Mouse (Mus musculus) midbrain, embryonic 14.5 days (tissue): ENCODE measurements around the gene Kcng3. TPM values are rescaled to one million over a fixed set of nuclear protein-coding genes. Genes with fewer than 3 reads are reported as not detected.

Experiments used
- ATAC-seq: fragments of 200-750 bp; cut with Nextera tagmentation; 2 replicates; pipeline ENCODE4 v1.8.0; 2017; ENCODE audit warnings: moderate number of reproducible peaks, moderate library complexity; ENCODE audit not compliant: low FRiP score, low TSS enrichment
- DNase-seq: peaks from one replicate; pipeline ENCODE4 v3.0.0-alpha.2; 2015
- H3K27ac ChIP-seq: fragments of 300-500 bp; sonication (generic); replicated peaks from 2 replicates; pipeline ENCODE4 v1.5.1; 2014; ENCODE audit warnings: mild to moderate bottlenecking, low read depth, low read length, moderate library complexity
- H3K27me3 ChIP-seq: fragments of 300-500 bp; sonication (generic); 2 replicates; pipeline ENCODE4 v1.6.1; 2014; ENCODE audit warnings: low read length, control low read depth, mixed read lengths; ENCODE audit not compliant: control insufficient read depth, insufficient read depth
- H3K36me3 ChIP-seq: fragments of 300-500 bp; sonication (generic); 2 replicates; pipeline ENCODE4 v1.6.1; 2014; ENCODE audit warnings: low read length, control low read depth; ENCODE audit not compliant: control insufficient read depth, insufficient read depth
- H3K4me1 ChIP-seq: fragments of 300-500 bp; sonication (generic); 2 replicates; pipeline ENCODE4 v1.6.1; 2014; ENCODE audit warnings: mild to moderate bottlenecking, antibody characterized with exemption, low read length, control low read depth; ENCODE audit not compliant: control insufficient read depth, insufficient read depth
- H3K4me2 ChIP-seq: fragments of 300-500 bp; sonication (generic); 2 replicates; pipeline ENCODE4 v1.6.1; 2014; ENCODE audit warnings: mild to moderate bottlenecking, low read length, moderate library complexity
- H3K4me3 ChIP-seq: fragments of 300-500 bp; sonication (generic); replicated peaks from 2 replicates; pipeline ENCODE4 v1.5.1; 2014; ENCODE audit warnings: low read depth, low read length
- H3K9ac ChIP-seq: fragments of 300-500 bp; sonication (generic); replicated peaks from 2 replicates; pipeline ENCODE4 v1.6.1; 2014; ENCODE audit warnings: mild to moderate bottlenecking, low read length, moderate library complexity
- H3K9me3 ChIP-seq: fragments of 300-500 bp; sonication (generic); 2 replicates; pipeline ENCODE4 v1.6.1; 2016; ENCODE audit warnings: low read length, control low read depth, mixed read lengths; ENCODE audit not compliant: control insufficient read depth
- WGBS: fragments of 180-500 bp; shearing (Covaris S2); extraction: QIAGEN DNeasy Blood & Tissue Kit; methylation state at CpG from one replicate; pipeline ENCODE4 v1.1.7; 2014; 5-methylcytosine and 5-hydroxymethylcytosine counted together
- polyA plus RNA-seq: library from polyadenylated mRNA; unstranded; fragments of >200 nt; fragmentation: Nextera tagmentation; extraction: Ambion mirVana; gene quantifications from 2 replicates; pipeline ENCODE4 v1.2.1, GENCODE M21; 2014

Kcng3 gene
- polyA plus RNA-seq, 1 experiment from 2014 or later = not detected

- ATAC-seq (no peak), DNase-seq (no peak)
- H3K4me3 ChIP-seq = no peak overlapping the region
- H3K36me3 ChIP-seq = no peaks in the 10 kb centered on the region
- H3K27ac ChIP-seq = no peak overlapping the region
- no peaks in the 10 kb centered on the region for H3K4me1 ChIP-seq
- H3K9ac ChIP-seq = no peak overlapping the region
- no peak overlapping the region for H3K4me2 ChIP-seq
- no peaks in the 10 kb centered on the region for H3K9me3 ChIP-seq
- 83% methylated on average over 2 of the region's 2 CpGs for WGBS
- peaks cover 8% of the 10 kb centered on the region for H3K27me3 ChIP-seq
These were observed 5.7 kb upstream of the Kcng3 start for GRCm38 (mm10) chr17:83637393-83637792.

GRCm38 (mm10) chr17:83636443-83636842 lies 4.7 kb upstream of the Kcng3 start:
- H3K9ac ChIP-seq = no peak overlapping the region
- H3K4me2 ChIP-seq = no peak overlapping the region
- no peak overlapping the region for H3K27ac ChIP-seq
- no peaks in the 10 kb centered on the region for H3K9me3 ChIP-seq
- H3K27me3 ChIP-seq = peaks cover 15% of the 10 kb centered on the region
- no peaks in the 10 kb centered on the region for H3K4me1 ChIP-seq
- DNase-seq (no peak), ATAC-seq (no peak)
- 90% methylated on average over 7 of the region's 7 CpGs for WGBS
- no peaks in the 10 kb centered on the region for H3K36me3 ChIP-seq
- H3K4me3 ChIP-seq = no peak overlapping the region

- peak; percentile 86 for DNase-seq
- H3K27ac ChIP-seq = no peak overlapping the region
- no peak overlapping the region; the same call in 1 of the 2 replicates for H3K9ac ChIP-seq
- H3K4me3 ChIP-seq = peak overlapping the region; percentile 53
- WGBS = under 1% methylated on average over 24 of the region's 24 CpGs
- H3K27me3 ChIP-seq = peaks cover 49% of the 10 kb centered on the region
- ATAC-seq = no peak; the same call in 1 of the 2 replicates
- H3K4me1 ChIP-seq = no peaks in the 10 kb centered on the region; the same call in none of the 2 replicates
- H3K4me2 ChIP-seq = peak overlapping the region; percentile 84
- no peaks in the 10 kb centered on the region for H3K36me3 ChIP-seq
- no peaks in the 10 kb centered on the region for H3K9me3 ChIP-seq
These were observed 1.2 kb upstream of the Kcng3 start for GRCm38 (mm10) chr17:83632653-83633570.

GRCm38 (mm10) chr17:83630787-83631678 lies 662 bp downstream of the Kcng3 start:
- 3% methylated on average over 109 of the region's 109 CpGs for WGBS
- Histone ChIP-seq H3K4me3 (peak overlapping the region; percentile 53), H3K9me3 (no peaks in the 10 kb centered on the region; the same call in 1 of the 2 replicates), H3K27me3 (peaks cover 54% of the 10 kb centered on the region), H3K36me3 (no peaks in the 10 kb centered on the region), H3K4me1 (no peaks in the 10 kb centered on the region; the same call in none of the 2 replicates), H3K4me2 (peak overlapping the region; percentile 84), H3K9ac (peak overlapping the region; percentile 48), H3K27ac (no peak overlapping the region)
- ATAC-seq (peak; percentile 25; the same call in 1 of the 2 replicates), DNase-seq (peak; percentile 71)

- Histone ChIP-seq H3K9ac (no peak overlapping the region), H3K9me3 (no peaks in the 10 kb centered on the region), H3K4me1 (no peaks in the 10 kb centered on the region), H3K27ac (no peak overlapping the region), H3K36me3 (no peaks in the 10 kb centered on the region), H3K4me2 (0 out of 2 replicates have a peak overlapping the region, but pooled peaks have one; percentile 9), H3K4me3 (no peak overlapping the region), H3K27me3 (no peaks in the 10 kb centered on the region)
- ATAC-seq = no peak
- DNase-seq = no peak
- WGBS = 42% methylated on average over 11 of the region's 11 CpGs
These were observed 17.8 kb downstream of the Kcng3 start for GRCm38 (mm10) chr17:83613907-83614306.

GRCm38 (mm10) chr17:83609532-83609931 lies 22.2 kb downstream of the Kcng3 start:
- H3K4me1 ChIP-seq = no peaks in the 10 kb centered on the region
- WGBS = 72% methylated on average over 4 of the region's 4 CpGs
- H3K36me3 ChIP-seq = no peaks in the 10 kb centered on the region
- no peak overlapping the region for H3K9ac ChIP-seq
- H3K27me3 ChIP-seq = no peaks in the 10 kb centered on the region
- no peak overlapping the region for H3K4me3 ChIP-seq
- DNase-seq = no peak
- H3K4me2 ChIP-seq = no peak overlapping the region
- H3K27ac ChIP-seq = no peak overlapping the region
- no peak for ATAC-seq
- no peaks in the 10 kb centered on the region for H3K9me3 ChIP-seq

- no peak overlapping the region for H3K4me2 ChIP-seq
- H3K27me3 ChIP-seq = no peaks in the 10 kb centered on the region
- H3K36me3 ChIP-seq = no peaks in the 10 kb centered on the region
- ATAC-seq (no peak), DNase-seq (no peak)
- WGBS = 89% methylated on average over 12 of the region's 12 CpGs
- H3K9me3 ChIP-seq = no peaks in the 10 kb centered on the region
- no peak overlapping the region for H3K27ac ChIP-seq
- no peaks in the 10 kb centered on the region for H3K4me1 ChIP-seq
- H3K9ac ChIP-seq = no peak overlapping the region
- H3K4me3 ChIP-seq = no peak overlapping the region
These were observed 30.7 kb downstream of the Kcng3 start for GRCm38 (mm10) chr17:83600976-83601375.

- H3K36me3 ChIP-seq = no peaks in the 10 kb centered on the region
- ATAC-seq (no peak), DNase-seq (no peak)
- H3K4me1 ChIP-seq = no peaks in the 10 kb centered on the region
- no peak overlapping the region for H3K4me2 ChIP-seq
- H3K27ac ChIP-seq = no peak overlapping the region
- H3K27me3 ChIP-seq = no peaks in the 10 kb centered on the region
- H3K9me3 ChIP-seq = no peaks in the 10 kb centered on the region
- no peak overlapping the region for H3K4me3 ChIP-seq
- 83% methylated on average over 7 of the region's 7 CpGs for WGBS
- no peak overlapping the region for H3K9ac ChIP-seq
These were observed 35.7 kb downstream of the Kcng3 start for GRCm38 (mm10) chr17:83595966-83596365.
